26 mouse cellular contexts compared by ENCODE assay signal in the genomic region with DNA sequence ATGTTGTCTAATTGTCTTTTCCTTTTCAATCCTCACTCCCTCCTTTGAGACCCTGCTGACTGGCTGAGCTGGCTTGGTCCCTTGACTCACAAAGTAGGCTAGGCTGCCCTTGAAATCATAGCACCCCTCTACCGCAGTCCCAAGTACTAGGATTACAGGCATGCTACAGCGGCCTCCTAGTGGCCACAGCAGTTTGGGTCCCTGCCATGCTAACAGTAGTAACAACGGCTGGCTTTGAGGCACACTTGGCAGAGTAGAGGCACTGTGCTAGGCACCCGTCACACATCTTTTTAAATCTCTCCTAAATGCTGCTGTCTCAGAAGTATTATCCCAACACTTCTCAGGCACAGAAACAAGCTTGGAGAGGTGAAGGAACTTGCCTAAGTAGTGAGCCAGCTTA. TPM values are rescaled to one million over a fixed set of nuclear protein-coding genes. Genes with fewer than 3 reads are reported as not detected.
DNase-seq lines count a peak whose midpoint lies in the region; ATAC-seq and TF ChIP-seq lines count a peak whose summit lies in the region.
"Had no signal": no experiment of that assay in that cellular context is flagged by ENCODE, and none has a peak within 500 bp of the region (broad histone marks: within the 10 kb centered on the region; RNA-seq: fewer than 3 reads in every experiment).

No protein-coding gene starts in this region.

- H3K79me2 ChIP-seq in heart, adult 2 months (replicated peaks; ENCODE audit: control insufficient read depth, insufficient read depth, low read length): no peaks in the 10 kb centered on the region

- H3K4me3 ChIP-seq in heart, adult 2 months: no peak overlapping the region
- no peak overlapping the region for H3K4me3 ChIP-seq in liver, embryonic 12.5 days
- H3K4me3 ChIP-seq in embryonic fibroblast, embryonic 13.5 days (ENCODE audit: insufficient read depth, low read length): no peak overlapping the region
- H3K4me3 ChIP-seq: embryonic facial prominence, embryonic 12.5 days; erythroblast, embryonic 14.5 days; forebrain, embryonic 12.5 days; limb, embryonic 13.5 days; midbrain, embryonic 13.5 days; neural tube, embryonic 13.5 days had no signal

- no peak overlapping the region for H3K27ac ChIP-seq in heart, adult 2 months
- no peak overlapping the region for H3K27ac ChIP-seq in liver, embryonic 12.5 days
- no peak overlapping the region for H3K27ac ChIP-seq in embryonic fibroblast, embryonic 13.5 days (ENCODE audit: insufficient read depth, low read length)
- H3K27ac ChIP-seq: embryonic facial prominence, embryonic 12.5 days; forebrain, embryonic 12.5 days; limb, embryonic 13.5 days; midbrain, embryonic 13.5 days; neural tube, embryonic 13.5 days had no signal

- H3K4me2 ChIP-seq in liver, embryonic 12.5 days: no peak overlapping the region
- H3K4me2 ChIP-seq: embryonic facial prominence, embryonic 12.5 days; forebrain, embryonic 12.5 days; heart, embryonic 11.5 days; limb, embryonic 13.5 days; midbrain, embryonic 13.5 days; neural tube, embryonic 13.5 days had no signal

- no peak for ATAC-seq in liver, embryonic 12.5 days
- ATAC-seq: activated CD4-positive, CD25-positive, alpha-beta regulatory T cell, adult 4 months; midbrain, embryonic 13.5 days had no signal

- peak; percentile 34 for DNase-seq in adrenal gland, postnatal 10 days
- DNase-seq in adrenal gland, postnatal 4 days (ENCODE audit: low spot score in 2 of 2): no peak
- no peak for DNase-seq in heart, adult 2 months
- no peak for DNase-seq in heart, postnatal 14 days
- no peak for DNase-seq in liver
- DNase-seq in natural killer cell, adult 2 months (ENCODE audit: low spot score in 2 of 2): no peak
- DNase-seq: adrenal gland, postnatal 25 days; cerebellum, adult 11-12 months; cerebellum, postnatal 14 days; heart, postnatal 10 days; kidney, adult 8-10 months; kidney, postnatal 10 days; lung, postnatal 10 days; retina, postnatal 1 day; right cerebral cortex, postnatal 25 days; thymus, postnatal 36 days had no signal

- no peaks in the 10 kb centered on the region for H3K9me3 ChIP-seq in liver, embryonic 12.5 days (replicated peaks)
- H3K9me3 ChIP-seq: embryonic facial prominence, embryonic 12.5 days; forebrain, embryonic 12.5 days; limb, embryonic 13.5 days; midbrain, embryonic 13.5 days; neural tube, embryonic 13.5 days had no signal

- no peaks in the 10 kb centered on the region for H3K27me3 ChIP-seq in heart, adult 2 months (ENCODE audit: control insufficient read depth, insufficient read depth, low read length)
- no peaks in the 10 kb centered on the region for H3K27me3 ChIP-seq in liver, embryonic 12.5 days (replicated peaks)
- H3K27me3 ChIP-seq: embryonic facial prominence, embryonic 12.5 days; forebrain, embryonic 12.5 days; limb, embryonic 13.5 days; midbrain, embryonic 13.5 days; neural tube, embryonic 13.5 days had no signal

- TF ChIP-seq CTCF in heart, adult 2 months (IDR thresholded peaks at IDR 0.05): 0 out of 2 replicates have a peak, but pooled peaks have one; percentile 4
- TF ChIP-seq CTCF in embryonic fibroblast, embryonic 13.5 days (IDR thresholded peaks at IDR 0.05; ENCODE audit: borderline replicate concordance, insufficient read depth, low read length): peak; percentile 27; the same call in 1 of the 2 replicates

- intact Hi-C loops in heart, adult 2 months (cut with DNase I): no loop called here
- intact Hi-C loops in heart, postnatal 14 days (cut with DNase I): no loop called here

- no peak for TF ChIP-seq POLR2A in heart, adult 2 months (IDR thresholded peaks at IDR 0.05; ENCODE audit: insufficient read depth, low read depth, low read length)
- no peak for TF ChIP-seq POLR2A in embryonic fibroblast, embryonic 13.5 days (IDR thresholded peaks at IDR 0.05; ENCODE audit: low read depth, low read length)

- no peak overlapping the region for H3K9ac ChIP-seq in heart, adult 2 months (ENCODE audit: low read depth, low read length)
- peak overlapping the region; percentile 17; the same call in 1 of the 2 replicates for H3K9ac ChIP-seq in liver, embryonic 12.5 days
- H3K9ac ChIP-seq: embryonic facial prominence, embryonic 12.5 days; forebrain, embryonic 12.5 days; limb, embryonic 13.5 days; midbrain, embryonic 13.5 days; neural tube, embryonic 13.5 days had no signal

- TF ChIP-seq EP300 in heart, adult 2 months (IDR thresholded peaks at IDR 0.05; ENCODE audit: insufficient read depth, low read depth, low read length): no peak

- no peaks in the 10 kb centered on the region; the same call in 1 of the 2 replicates for H3K36me3 ChIP-seq in heart, adult 2 months (ENCODE audit: control insufficient read depth, insufficient read depth, low read length)
- peaks cover 96% of the 10 kb centered on the region for H3K36me3 ChIP-seq in liver, embryonic 12.5 days

- WGBS in heart, adult 2 months: 62% methylated on average over 4 of the region's 4 CpGs
- 79% methylated on average over 4 of the region's 4 CpGs for WGBS in liver, embryonic 12.5 days (ENCODE audit: insufficient replicate concordance)

- H3K4me1 ChIP-seq in heart, adult 2 months (ENCODE audit: control insufficient read depth, insufficient read depth, low read length): no peaks in the 10 kb centered on the region
- H3K4me1 ChIP-seq in liver, embryonic 12.5 days: no peaks in the 10 kb centered on the region
- H3K4me1 ChIP-seq in embryonic fibroblast, embryonic 13.5 days (ENCODE audit: control insufficient read depth, insufficient read depth, low read length): no peaks in the 10 kb centered on the region
- H3K4me1 ChIP-seq: embryonic facial prominence, embryonic 12.5 days; forebrain, embryonic 12.5 days; limb, embryonic 13.5 days; midbrain, embryonic 13.5 days; neural tube, embryonic 13.5 days had no signal

RNA-seq across cellular contexts. Expression of gene Eaf1, which starts 7.7 kb away (rescaled TPM):
- total RNA-seq in adrenal gland, postnatal 10 days (2021): 10 to 100 TPM; 30.9 to 38.7 TPM
- total RNA-seq in adrenal gland, postnatal 4 days (2021): 10 to 100 TPM; 34.9 to 40.3 TPM
- total RNA-seq in heart, adult 2 months (2021): 10 to 100 TPM; 10.8 to 14.6 TPM
- polyA plus RNA-seq in heart, adult 2 months (2012; rRNA removed): 11.2 and 12.2 TPM in 2 replicates
- 10 to 100 TPM; 12.2 to 12.6 TPM for total RNA-seq in heart, postnatal 14 days (2021)
- polyA plus RNA-seq in liver, embryonic 12.5 days (2016; fragmentation: Nextera tagmentation; extraction: Ambion mirVana): 41.4 and 44.2 TPM in 2 replicates
- 30.0 and 35.3 TPM in 2 replicates for polyA plus RNA-seq in embryonic fibroblast, embryonic 13.5 days (2011; ENCODE audit: insufficient read length, low read depth, missing spikeins)

RNA-seq across cellular contexts. Expression of gene Mettl6, which starts 8.4 kb away (rescaled TPM):
- 10 to 100 TPM; 19.7 to 24.1 TPM for total RNA-seq in adrenal gland, postnatal 10 days (2021)
- total RNA-seq in adrenal gland, postnatal 4 days (2021): 10 to 100 TPM; 36.3 to 40.2 TPM
- 1 to 10 TPM; 9.5 to 9.9 TPM for total RNA-seq in heart, adult 2 months (2021)
- 4.2 and 7.2 TPM in 2 replicates for polyA plus RNA-seq in heart, adult 2 months (2012; rRNA removed)
- 10 to 100 TPM; 11.6 to 12.3 TPM for total RNA-seq in heart, postnatal 14 days (2021)
- polyA plus RNA-seq in liver, embryonic 12.5 days (2016; fragmentation: Nextera tagmentation; extraction: Ambion mirVana): 43.7 and 46.9 TPM in 2 replicates
- 55.8 and 57.7 TPM in 2 replicates for polyA plus RNA-seq in embryonic fibroblast, embryonic 13.5 days (2011; ENCODE audit: insufficient read length, low read depth, missing spikeins)

RNA-seq across cellular contexts. Expression of gene Sh3bp5, which starts 50.6 kb away (rescaled TPM):
- 100 to 1,000 TPM; 107 to 135 TPM for total RNA-seq in adrenal gland, postnatal 10 days (2021)
- total RNA-seq in adrenal gland, postnatal 4 days (2021): 100 to 1,000 TPM; 136 to 140 TPM
- 10 to 100 TPM; 51.0 to 58.3 TPM for total RNA-seq in heart, adult 2 months (2021)
- 27.0 and 37.1 TPM in 2 replicates for polyA plus RNA-seq in heart, adult 2 months (2012; rRNA removed)
- 10 to 100 TPM; 44.4 to 47.3 TPM for total RNA-seq in heart, postnatal 14 days (2021)
- 13.8 and 15.1 TPM in 2 replicates for polyA plus RNA-seq in liver, embryonic 12.5 days (2016; fragmentation: Nextera tagmentation; extraction: Ambion mirVana)
- 25.0 and 29.1 TPM in 2 replicates for polyA plus RNA-seq in embryonic fibroblast, embryonic 13.5 days (2011; ENCODE audit: insufficient read length, low read depth, missing spikeins)
